Mouse (Mus musculus) megakaryocyte, adult 5-6 weeks (primary cell): ENCODE results near the gene Otud7a. TPM values are rescaled to one million over a fixed set of nuclear protein-coding genes. Genes with fewer than 3 reads are reported as not detected.
"Not testable (repeated sequence)": the region's sequence is repeated elsewhere in the genome, so short reads cannot be mapped to it uniquely, and the experiment has no call there.

Experiments used
- ATAC-seq: 2 replicates; pipeline ENCODE4 v1.8.0; 2016; ENCODE audit warnings: mild to moderate bottlenecking, inconsistent platforms; ENCODE audit not compliant: poor library complexity, severe bottlenecking
- total RNA-seq, 2 experiments: library from RNA; stranded (forward) in 1 of 2; stranded (reverse) in 1 of 2; fragments of 153-499, 151-499 nt in 1 of 2; fragments of 221-1000, 200-1000 nt in 1 of 2; gene quantifications; 2 replicates each; pipeline versions ENCODE4 v1.2.3 to v1.2.4; 2015 to 2017

Gene Otud7a
- total RNA-seq, 2 experiments from 2014 or later: not detected

- no peak for ATAC-seq
Measured at GRCm38 (mm10) chr7:63556324-63556723, 111.8 kb downstream of the Otud7a start.

GRCm38 (mm10) chr7:63558918-63559317 lies 114.4 kb downstream of the Otud7a start:
- no peak for ATAC-seq

GRCm38 (mm10) chr7:63559679-63560078 lies 115.1 kb downstream of the Otud7a start:
- ATAC-seq: no peak

- no peak for ATAC-seq
Measured at GRCm38 (mm10) chr7:63583310-63583709, 138.8 kb downstream of the Otud7a start.

GRCm38 (mm10) chr7:63586184-63586870 lies 141.8 kb downstream of the Otud7a start:
- ATAC-seq: no peak

GRCm38 (mm10) chr7:63590305-63590704 lies 145.8 kb downstream of the Otud7a start:
- no peak for ATAC-seq

- ATAC-seq: no peak
Measured at GRCm38 (mm10) chr7:63591322-63591721, 146.8 kb downstream of the Otud7a start.

- no peak for ATAC-seq
Measured at GRCm38 (mm10) chr7:63592061-63592460, 147.5 kb downstream of the Otud7a start.

- no peak for ATAC-seq
Measured at GRCm38 (mm10) chr7:63604827-63605226, 160.3 kb downstream of the Otud7a start.

- no peak for ATAC-seq
Measured at GRCm38 (mm10) chr7:63617018-63617417, 172.5 kb downstream of the Otud7a start.

GRCm38 (mm10) chr7:63620776-63621340 lies 176.3 kb downstream of the Otud7a start:
- no peak for ATAC-seq

GRCm38 (mm10) chr7:63637651-63638050 lies 193.1 kb downstream of the Otud7a start:
- no peak for ATAC-seq

- no peak for ATAC-seq
Measured at GRCm38 (mm10) chr7:63644002-63644401, 199.5 kb downstream of the Otud7a start.

GRCm38 (mm10) chr7:63647136-63647535 lies 202.6 kb downstream of the Otud7a start:
- no peak for ATAC-seq

- no peak for ATAC-seq
Measured at GRCm38 (mm10) chr7:63660261-63660660, 215.7 kb downstream of the Otud7a start.

GRCm38 (mm10) chr7:63662757-63663156 lies 218.2 kb downstream of the Otud7a start:
- ATAC-seq: no peak

GRCm38 (mm10) chr7:63665496-63665895 lies 220.9 kb downstream of the Otud7a start:
- ATAC-seq: no peak

GRCm38 (mm10) chr7:63667986-63668741 lies 223.6 kb downstream of the Otud7a start:
- ATAC-seq: no peak

GRCm38 (mm10) chr7:63668951-63669350 lies 224.4 kb downstream of the Otud7a start:
- no peak for ATAC-seq

GRCm38 (mm10) chr7:63670911-63671310 lies 226.4 kb downstream of the Otud7a start:
- not testable (repeated sequence) for ATAC-seq

GRCm38 (mm10) chr7:63671904-63672303 lies 227.4 kb downstream of the Otud7a start:
- peak; percentile 57; the same call in 1 of the 2 replicates for ATAC-seq

GRCm38 (mm10) chr7:63676631-63677030 lies 232.1 kb downstream of the Otud7a start:
- ATAC-seq: no peak
